In genomic region chr17:4173951-4174361, GRCm38 (mm10) we compare ENCODE assay signal across 9 mouse cellular contexts.
DNase-seq lines count a peak whose midpoint lies in the region.
"Had no signal": no experiment of that assay in that cellular context is flagged by ENCODE, and none has a peak within 500 bp of the region (broad histone marks: within the 10 kb centered on the region; RNA-seq: fewer than 3 reads in every experiment).

No protein-coding gene starts in this region.

- intact Hi-C loops in gastrocnemius, postnatal 14 days (cut with DNase I; ENCODE audit: low total_unique reads): no loop called here

- peak; percentile 30 for DNase-seq in adrenal gland, adult 2 months
- no peak for DNase-seq in adrenal gland, postnatal 4 days (ENCODE audit: low spot score in 2 of 2)
- peak; percentile 32 for DNase-seq in gastrocnemius, postnatal 14 days
- peak; percentile 24 for DNase-seq in kidney, adult 18-20 months
- peak; percentile 63 for DNase-seq in lung, postnatal 25 days (ENCODE audit: low spot score)
- no peak for DNase-seq in layer of hippocampus, postnatal 25 days (ENCODE audit: extremely low spot score in 1 of 2, low spot score in 1 of 2)
- no peak for DNase-seq in right cerebral cortex, postnatal 14 days
- no peak for DNase-seq in spleen, postnatal 14 days (ENCODE audit: low spot score in 2 of 2)
- DNase-seq: liver, postnatal 0 days had no signal

Comparison
In these comparisons a context has a peak if more than half of its experiments do, and no peak if none do; other contexts are left out.
1. DNase-seq: peak in adrenal gland, adult 2 months (single experiment), gastrocnemius, postnatal 14 days (single experiment), kidney, adult 18-20 months (single experiment) and lung, postnatal 25 days (single experiment); none in adrenal gland, postnatal 4 days (0 of 2), layer of hippocampus, postnatal 25 days (0 of 2), right cerebral cortex, postnatal 14 days (single experiment) and spleen, postnatal 14 days (0 of 2).